Mouse (Mus musculus) urinary bladder, postnatal 14 days (tissue): ENCODE data around the gene Gucy1b2.

ENCODE experiments used
- DNase-seq: peaks from one replicate; pipeline ENCODE4 v3.0.0; 2021; ENCODE audit warnings: low spot score

The Gucy1b2 gene

DNA sequence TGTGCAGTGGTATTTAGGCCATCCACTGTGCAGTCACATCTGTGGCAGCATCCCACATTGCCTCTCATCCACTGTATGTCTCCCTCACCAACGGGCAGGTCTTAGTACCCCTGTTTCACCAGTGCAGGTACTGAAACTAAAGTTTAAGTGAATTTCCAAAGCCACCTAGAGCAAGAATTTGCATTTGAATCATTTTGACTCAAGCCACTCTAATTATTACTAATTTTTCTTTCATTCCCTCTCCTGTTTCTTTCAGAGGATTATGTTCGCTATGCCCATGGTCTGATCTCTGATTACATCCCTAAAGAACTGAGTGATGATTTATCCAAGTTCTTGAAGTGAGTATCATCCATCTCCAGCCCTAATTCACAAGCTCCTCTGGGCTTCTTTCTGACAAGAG lies 92.3 kb downstream of the Gucy1b2 start:
- no peak for DNase-seq

GRCm38 (mm10) chr14:62361263-62361980 lies 94.7 kb downstream of the Gucy1b2 start:
- no peak for DNase-seq

DNA sequence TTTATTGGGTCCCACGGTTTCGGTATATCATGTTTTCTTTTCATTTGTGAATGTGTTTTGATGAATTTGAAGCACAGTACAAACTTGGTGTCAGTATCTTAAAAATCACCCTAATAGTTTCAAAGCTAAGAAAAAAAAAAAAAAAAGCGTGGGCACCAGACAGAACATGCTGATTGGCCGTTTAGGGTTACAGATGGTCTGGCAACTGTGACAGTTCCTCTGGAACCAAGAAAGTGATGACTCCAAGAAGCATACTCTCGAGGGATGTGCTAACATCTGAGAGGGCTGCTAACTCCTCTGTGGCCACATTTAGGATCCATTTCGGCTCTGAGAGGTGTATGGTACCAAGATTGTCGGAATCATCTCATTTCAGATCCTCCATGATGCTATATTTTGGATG lies 100.9 kb downstream of the Gucy1b2 start:
- no peak for DNase-seq

GRCm38 (mm10) chr14:62353793-62354192 lies 102.3 kb downstream of the Gucy1b2 start:
- no peak for DNase-seq

DNA sequence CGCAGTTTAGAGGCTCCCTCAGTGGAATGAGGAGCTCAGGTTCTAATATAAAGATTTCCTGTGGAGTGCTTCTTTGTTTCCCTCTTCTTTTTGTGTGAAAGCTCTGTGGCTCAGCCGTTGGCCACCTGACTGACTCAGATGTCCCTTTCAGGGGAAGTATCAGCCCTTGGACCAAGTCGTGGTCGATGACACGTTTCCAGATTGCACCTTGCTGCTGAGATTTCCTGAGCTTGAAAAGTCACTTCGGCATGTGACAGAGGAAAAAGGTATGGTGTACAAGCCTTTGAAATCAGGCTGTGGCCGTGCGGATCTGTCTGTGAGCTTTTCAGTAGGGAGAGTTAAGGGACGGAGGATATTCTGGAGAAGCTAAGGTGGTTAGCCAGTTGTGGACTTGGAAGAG lies 102.7 kb downstream of the Gucy1b2 start:
- DNase-seq, result no peak

- DNase-seq, result no peak
Observed at GRCm38 (mm10) chr14:62350890-62351289, 105.2 kb downstream of the Gucy1b2 start.

- no peak for DNase-seq
Observed at GRCm38 (mm10) chr14:62350186-62350585, 105.9 kb downstream of the Gucy1b2 start.

- no peak for DNase-seq
Observed at GRCm38 (mm10) chr14:62349786-62350185, 106.3 kb downstream of the Gucy1b2 start.

DNA sequence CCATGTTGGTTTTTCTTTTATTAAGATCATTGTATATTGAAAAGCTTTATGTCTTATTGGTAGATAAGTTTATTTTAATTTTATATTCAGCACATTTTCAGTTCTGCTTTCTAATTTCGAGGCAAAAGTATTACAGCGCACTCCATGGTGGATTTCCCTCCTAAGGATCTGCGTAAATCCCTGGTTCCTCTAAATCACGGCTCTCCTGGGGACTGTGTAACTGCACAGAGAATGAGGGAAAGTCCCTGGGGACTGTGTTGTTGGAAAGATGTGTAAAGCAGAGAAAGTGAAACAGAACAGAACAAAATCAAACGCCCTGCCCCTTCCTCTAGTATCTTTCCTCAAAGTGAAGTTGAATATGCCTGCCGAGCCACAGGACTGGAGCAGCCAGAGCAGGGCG lies 109.0 kb downstream of the Gucy1b2 start:
- no peak for DNase-seq

DNA sequence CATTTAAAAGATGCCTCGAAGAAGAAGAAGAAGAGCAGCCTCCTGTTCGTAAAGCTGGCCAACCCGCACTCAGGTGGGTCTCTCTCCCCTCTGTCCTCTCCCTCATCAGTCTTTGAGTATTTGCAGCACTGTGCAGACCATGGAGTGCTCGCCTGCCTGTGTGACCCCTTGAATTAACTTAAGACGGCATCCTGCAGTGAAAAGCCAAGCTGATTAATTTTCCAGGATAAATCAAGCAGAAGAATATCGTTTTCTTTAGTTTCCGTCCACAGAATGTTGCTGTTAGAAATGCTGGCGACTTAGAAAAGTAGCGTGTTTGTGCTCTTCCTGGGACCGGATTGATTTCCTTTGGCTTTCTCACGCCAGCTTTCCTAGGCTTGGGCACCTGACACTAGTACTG lies 109.5 kb downstream of the Gucy1b2 start:
- DNase-seq, result no peak
